Mouse (Mus musculus) hindbrain, embryonic 12.5 days (tissue): Measurements from ENCODE around the gene Fam171b. TPM values are rescaled to one million over a fixed set of nuclear protein-coding genes. Genes with fewer than 3 reads are reported as not detected.

Source experiments
- ATAC-seq: fragments of 200-750 bp; cut with Nextera tagmentation; 2 replicates; pipeline ENCODE4 v1.8.0; 2017; ENCODE audit warnings: moderate TSS enrichment; ENCODE audit not compliant: low FRiP score
- H3K27ac ChIP-seq: fragments of 300-500 bp; sonication (generic); 2 replicates; pipeline ENCODE4 v1.5.1; 2016; ENCODE audit warnings: mild to moderate bottlenecking
- H3K27me3 ChIP-seq: fragments of 300-500 bp; sonication (generic); 2 replicates; pipeline ENCODE4 v1.6.1; 2016; ENCODE audit warnings: mild to moderate bottlenecking
- H3K36me3 ChIP-seq: fragments of 300-500 bp; sonication (generic); 2 replicates; pipeline ENCODE4 v1.6.1; 2016; ENCODE audit warnings: mild to moderate bottlenecking
- H3K4me1 ChIP-seq: fragments of 300-500 bp; sonication (generic); 2 replicates; pipeline ENCODE4 v1.6.1; 2016
- H3K4me2 ChIP-seq: fragments of 300-500 bp; sonication (generic); replicated peaks from 2 replicates; pipeline ENCODE4 v1.6.1; 2016; ENCODE audit warnings: mild to moderate bottlenecking
- H3K4me3 ChIP-seq: fragments of 300-500 bp; sonication (generic); 2 replicates; pipeline ENCODE4 v1.5.1; 2016; ENCODE audit warnings: mild to moderate bottlenecking
- H3K9ac ChIP-seq: fragments of 300-500 bp; sonication (generic); 2 replicates; pipeline ENCODE4 v1.6.1; 2016; ENCODE audit warnings: mild to moderate bottlenecking, moderate library complexity
- H3K9me3 ChIP-seq: fragments of 300-500 bp; sonication (generic); replicated peaks from 2 replicates; pipeline ENCODE4 v1.6.1; 2016; ENCODE audit warnings: mild to moderate bottlenecking
- WGBS: fragments of 180-500 bp; shearing (Covaris S2); methylation state at CpG from one replicate; pipeline ENCODE4 v1.1.7; 2016; 5-methylcytosine and 5-hydroxymethylcytosine counted together
- polyA plus RNA-seq: library from polyadenylated mRNA; unstranded; fragments of >200 nt; fragmentation: Nextera tagmentation; extraction: Ambion mirVana; gene quantifications from 2 replicates; pipeline ENCODE4 v1.2.1, GENCODE M21; 2016

The Fam171b gene
- polyA plus RNA-seq, 1 experiment from 2014 or later: 53.2 TPM

DNA sequence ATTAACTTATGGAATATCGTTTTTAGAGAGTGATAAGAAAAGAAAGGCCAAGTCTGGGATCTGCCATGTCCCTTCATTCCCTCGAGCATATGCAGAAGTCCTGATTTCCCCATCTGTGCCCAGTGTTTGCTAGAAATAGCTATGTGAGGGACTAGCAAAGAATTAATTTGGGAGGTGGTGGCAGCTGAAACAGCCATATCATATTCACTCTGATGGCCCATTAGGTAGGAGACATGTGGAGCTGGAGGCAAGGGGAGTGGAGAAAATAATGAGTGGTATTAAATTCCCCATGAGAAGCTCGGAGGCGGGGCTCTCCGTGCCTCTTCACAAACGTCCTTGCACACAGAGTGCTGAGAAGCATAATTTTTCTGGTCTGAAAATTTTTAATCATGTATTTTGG lies 3.7 kb downstream of the Fam171b start:
- no peak overlapping the region for H3K4me2 ChIP-seq
- WGBS: 57% methylated on average over 6 of the region's 6 CpGs

DNA sequence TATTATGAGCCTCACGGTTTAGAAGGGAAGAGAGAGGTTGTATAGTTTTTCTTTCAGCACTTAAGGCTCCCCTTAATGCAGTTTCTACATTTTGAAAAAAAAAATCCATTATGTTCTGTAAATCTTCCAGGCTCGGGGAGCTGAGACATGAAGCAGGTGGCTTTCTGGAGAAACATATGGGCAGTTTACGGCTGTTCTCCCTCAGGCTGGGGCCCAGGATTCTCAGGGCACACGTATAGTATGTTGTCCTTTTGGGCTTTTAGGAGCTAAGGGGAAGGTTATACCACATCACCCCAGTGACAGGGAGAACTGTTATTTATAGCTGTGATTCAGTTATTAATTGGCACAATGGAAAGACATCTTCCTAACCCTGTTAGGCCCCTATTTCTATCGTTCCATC lies 12.7 kb downstream of the Fam171b start:
- H3K36me3 ChIP-seq: no peaks in the 10 kb centered on the region
- no peak overlapping the region for H3K9ac ChIP-seq
- no peak for ATAC-seq
- 0 out of 2 replicates have a peak overlapping the region, but pooled peaks have one; percentile 2 for H3K27ac ChIP-seq
- H3K4me1 ChIP-seq: peaks cover 6% of the 10 kb centered on the region; the same call in 1 of the 2 replicates
- WGBS: 52% methylated on average over 5 of the region's 5 CpGs
- no peaks in the 10 kb centered on the region for H3K9me3 ChIP-seq
- no peak overlapping the region for H3K4me3 ChIP-seq
- no peaks in the 10 kb centered on the region for H3K27me3 ChIP-seq
- no peak overlapping the region for H3K4me2 ChIP-seq

More for the DNA sequence above, 3.7 kb downstream of the Fam171b start:
- ATAC-seq: peak; percentile 33; the same call in 1 of the 2 replicates
- Histone ChIP-seq H3K27me3 (no peaks in the 10 kb centered on the region), H3K4me1 (peaks cover 24% of the 10 kb centered on the region), H3K36me3 (no peaks in the 10 kb centered on the region), H3K4me3 (no peak overlapping the region), H3K9me3 (no peaks in the 10 kb centered on the region), H3K27ac (no peak overlapping the region), H3K9ac (no peak overlapping the region)

DNA sequence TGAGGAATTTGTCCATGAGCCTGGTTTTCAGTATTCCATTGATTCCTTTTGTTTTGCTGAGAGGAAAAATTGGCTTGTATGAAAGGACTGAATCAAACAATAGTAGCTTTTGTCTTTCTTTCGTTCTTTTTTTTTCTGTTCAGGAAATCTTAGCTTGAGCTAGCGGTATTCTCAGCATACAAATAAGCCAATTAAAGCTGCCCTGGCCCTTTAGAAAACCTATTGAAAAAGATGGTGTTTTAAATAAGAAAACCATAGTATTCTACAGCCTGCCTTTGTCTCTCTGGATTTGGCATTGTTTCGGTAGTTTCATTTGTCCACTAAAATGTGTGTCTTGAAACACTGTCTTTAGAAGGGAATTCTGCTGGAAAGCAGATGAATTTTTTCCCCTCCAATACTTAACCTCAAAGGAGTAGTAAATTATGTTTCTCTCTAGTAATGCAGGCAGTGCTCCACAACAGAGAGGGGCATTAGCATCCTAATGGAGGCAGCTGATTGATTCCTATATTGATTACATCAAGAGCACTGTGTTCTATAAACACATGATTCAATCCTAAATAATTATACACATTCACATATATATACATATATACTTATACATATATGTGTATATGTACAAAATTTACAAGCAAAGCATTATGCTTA lies 16.6 kb downstream of the Fam171b start:
- no peaks in the 10 kb centered on the region for H3K36me3 ChIP-seq
- H3K27me3 ChIP-seq: no peaks in the 10 kb centered on the region
- no peak overlapping the region for H3K4me3 ChIP-seq
- H3K27ac ChIP-seq: peak overlapping the region; percentile 76
- no peak overlapping the region for H3K9ac ChIP-seq
- H3K9me3 ChIP-seq: no peaks in the 10 kb centered on the region
- ATAC-seq: 0 out of 2 replicates have a peak, but pooled peaks have one; percentile 46
- WGBS: 25% methylated on average over 3 of the region's 3 CpGs
- no peak overlapping the region for H3K4me2 ChIP-seq
- H3K4me1 ChIP-seq: peaks cover 6% of the 10 kb centered on the region; the same call in 1 of the 2 replicates

DNA sequence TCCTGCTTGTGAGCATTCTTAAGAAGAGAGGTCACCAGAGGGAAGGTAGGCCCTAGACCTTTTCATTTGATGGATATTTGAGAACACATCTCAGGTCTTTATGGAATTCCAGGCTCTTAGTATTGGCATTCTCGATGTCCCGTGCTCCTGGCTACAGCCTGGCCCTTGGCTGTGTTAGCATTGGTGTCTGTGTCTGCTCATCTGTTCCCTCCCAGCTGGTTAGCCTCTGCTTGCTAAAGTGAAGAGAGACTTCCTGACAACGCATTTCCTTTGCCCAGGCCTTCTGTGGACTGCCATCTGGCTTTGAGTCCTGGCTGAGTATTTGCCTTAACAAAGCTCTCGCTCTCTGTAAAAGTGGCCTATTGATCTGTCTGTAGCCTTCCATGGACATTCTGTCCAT lies 20.5 kb downstream of the Fam171b start:
- no peaks in the 10 kb centered on the region for H3K9me3 ChIP-seq
- no peak for ATAC-seq
- H3K36me3 ChIP-seq: no peaks in the 10 kb centered on the region
- H3K9ac ChIP-seq: no peak overlapping the region
- WGBS: 80% methylated on average over 4 of the region's 4 CpGs
- H3K27ac ChIP-seq: no peak overlapping the region
- H3K4me1 ChIP-seq: peaks cover 5% of the 10 kb centered on the region; the same call in 1 of the 2 replicates
- no peak overlapping the region for H3K4me3 ChIP-seq
- H3K4me2 ChIP-seq: no peak overlapping the region
- H3K27me3 ChIP-seq: no peaks in the 10 kb centered on the region

DNA sequence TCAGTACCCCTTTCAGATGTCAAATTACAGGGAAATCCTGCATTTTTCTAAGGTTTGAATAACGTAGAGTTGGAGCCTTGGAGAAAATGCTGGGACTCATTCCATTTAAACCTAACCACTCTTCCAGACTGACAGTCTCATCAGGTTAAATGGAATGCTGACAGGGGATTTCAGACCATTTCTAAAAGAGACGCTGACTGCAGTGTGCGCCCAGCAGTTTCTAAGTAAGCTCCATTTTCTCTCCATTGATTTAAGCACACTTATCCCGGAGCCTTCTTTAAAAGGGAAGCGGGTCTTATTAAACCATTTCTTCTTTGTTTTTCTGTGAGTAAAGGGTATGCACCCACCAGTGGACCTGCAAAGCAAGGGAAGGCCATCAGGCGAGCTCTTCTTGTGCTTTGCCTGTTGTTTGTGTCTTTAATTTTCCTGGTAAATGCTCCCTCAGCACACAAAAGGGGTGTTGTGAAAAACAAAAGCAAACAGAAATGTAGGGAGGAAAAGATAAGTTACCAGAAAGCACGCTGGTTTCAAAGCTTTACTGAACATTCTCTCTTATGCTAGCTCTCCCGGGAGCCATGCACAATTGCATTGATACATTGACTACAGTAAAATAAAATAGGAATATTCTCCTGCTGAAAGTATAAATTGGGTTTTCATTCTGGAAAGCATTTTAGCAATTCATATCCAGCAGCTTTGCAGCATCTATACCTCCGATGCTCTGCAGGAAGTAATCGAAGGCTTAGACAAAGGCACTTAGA lies 23.1 kb downstream of the Fam171b start:
- 68% methylated on average over 10 of the region's 10 CpGs for WGBS
- H3K4me1 ChIP-seq: peaks cover 5% of the 10 kb centered on the region; the same call in 1 of the 2 replicates
- H3K27me3 ChIP-seq: no peaks in the 10 kb centered on the region
- peak overlapping the region; percentile 73 for H3K27ac ChIP-seq
- H3K36me3 ChIP-seq: no peaks in the 10 kb centered on the region
- H3K4me3 ChIP-seq: no peak overlapping the region
- H3K9me3 ChIP-seq: no peaks in the 10 kb centered on the region
- no peak for ATAC-seq
- no peak overlapping the region; the same call in 1 of the 2 replicates for H3K4me2 ChIP-seq
- no peak overlapping the region for H3K9ac ChIP-seq

DNA sequence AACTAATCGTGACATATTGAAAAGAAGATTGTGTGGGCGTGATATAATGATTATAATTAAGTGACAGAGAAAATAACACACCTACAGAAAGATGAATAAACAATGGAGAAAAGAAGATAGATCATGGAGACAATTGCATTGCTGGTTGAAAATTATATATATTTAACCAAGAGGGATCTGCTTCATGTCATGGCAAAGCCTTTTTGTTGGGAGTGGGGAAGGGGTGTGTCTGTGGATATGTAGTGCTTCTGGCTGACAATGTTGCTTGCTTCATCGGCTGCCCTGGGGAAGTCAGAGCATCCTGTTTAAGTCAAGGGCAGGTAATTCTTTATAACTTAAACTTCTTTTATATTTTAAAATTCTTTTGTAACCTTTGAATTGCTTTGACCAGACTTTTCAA lies 36.1 kb downstream of the Fam171b start:
- Histone ChIP-seq H3K27me3 (no peaks in the 10 kb centered on the region), H3K4me3 (no peak overlapping the region), H3K27ac (no peak overlapping the region), H3K9me3 (no peaks in the 10 kb centered on the region), H3K4me2 (no peak overlapping the region), H3K36me3 (no peaks in the 10 kb centered on the region), H3K9ac (no peak overlapping the region), H3K4me1 (no peaks in the 10 kb centered on the region)
- WGBS: 90% methylated on average over 3 of the region's 3 CpGs
- ATAC-seq: no peak

DNA sequence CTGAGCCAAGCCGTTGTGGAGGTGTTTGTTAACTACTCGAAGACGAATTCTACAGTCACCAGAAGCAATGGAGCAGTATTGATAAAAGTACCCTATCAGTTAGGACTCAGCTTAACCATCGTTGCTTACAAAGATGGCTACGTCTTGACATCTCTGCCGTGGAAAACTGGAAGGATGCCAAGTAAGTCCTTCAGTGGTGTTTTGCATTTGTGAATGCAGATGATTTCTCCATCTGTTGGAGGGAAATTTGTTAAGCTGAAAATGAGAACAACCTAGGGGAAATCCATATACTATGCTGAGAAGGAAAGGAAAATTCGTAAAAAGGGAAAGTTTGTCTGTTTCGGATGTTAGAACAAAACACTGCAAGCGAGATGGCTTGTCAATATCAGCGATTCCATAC lies 41.0 kb downstream of the Fam171b start:
- 83% methylated on average over 10 of the region's 10 CpGs for WGBS
- no peak overlapping the region for H3K4me3 ChIP-seq
- H3K9me3 ChIP-seq: no peaks in the 10 kb centered on the region
- no peak overlapping the region for H3K4me2 ChIP-seq
- no peak for ATAC-seq
- H3K27ac ChIP-seq: no peak overlapping the region
- H3K9ac ChIP-seq: no peak overlapping the region
- H3K4me1 ChIP-seq: no peaks in the 10 kb centered on the region
- peaks cover 6% of the 10 kb centered on the region; the same call in 1 of the 2 replicates for H3K36me3 ChIP-seq
- H3K27me3 ChIP-seq: no peaks in the 10 kb centered on the region

DNA sequence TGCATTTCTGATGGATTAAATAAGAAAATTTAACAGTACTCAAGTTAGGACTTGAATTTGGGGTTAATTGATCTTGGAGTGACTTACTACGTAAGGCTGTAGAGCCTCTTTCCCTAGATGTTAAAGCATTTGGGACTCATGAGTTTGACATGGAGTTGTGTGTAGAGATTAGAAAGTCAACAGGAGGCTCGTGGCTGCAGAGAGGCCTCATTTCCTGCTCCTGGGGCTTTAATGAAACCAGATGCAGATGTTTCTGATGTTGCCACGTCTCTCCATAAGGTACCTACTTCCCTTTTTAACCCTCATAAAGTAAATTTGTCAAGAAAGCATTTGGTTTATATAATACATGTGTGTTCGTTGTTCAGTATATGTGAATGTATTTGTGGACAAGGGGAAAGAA lies 43.8 kb downstream of the Fam171b start:
- no peak for ATAC-seq
- Histone ChIP-seq H3K9ac (no peak overlapping the region), H3K4me3 (no peak overlapping the region), H3K27ac (no peak overlapping the region), H3K4me2 (no peak overlapping the region), H3K4me1 (no peaks in the 10 kb centered on the region), H3K9me3 (no peaks in the 10 kb centered on the region), H3K27me3 (no peaks in the 10 kb centered on the region), H3K36me3 (peaks cover 10% of the 10 kb centered on the region; the same call in 1 of the 2 replicates)
- WGBS: 60% methylated on average over 4 of the region's 4 CpGs

DNA sequence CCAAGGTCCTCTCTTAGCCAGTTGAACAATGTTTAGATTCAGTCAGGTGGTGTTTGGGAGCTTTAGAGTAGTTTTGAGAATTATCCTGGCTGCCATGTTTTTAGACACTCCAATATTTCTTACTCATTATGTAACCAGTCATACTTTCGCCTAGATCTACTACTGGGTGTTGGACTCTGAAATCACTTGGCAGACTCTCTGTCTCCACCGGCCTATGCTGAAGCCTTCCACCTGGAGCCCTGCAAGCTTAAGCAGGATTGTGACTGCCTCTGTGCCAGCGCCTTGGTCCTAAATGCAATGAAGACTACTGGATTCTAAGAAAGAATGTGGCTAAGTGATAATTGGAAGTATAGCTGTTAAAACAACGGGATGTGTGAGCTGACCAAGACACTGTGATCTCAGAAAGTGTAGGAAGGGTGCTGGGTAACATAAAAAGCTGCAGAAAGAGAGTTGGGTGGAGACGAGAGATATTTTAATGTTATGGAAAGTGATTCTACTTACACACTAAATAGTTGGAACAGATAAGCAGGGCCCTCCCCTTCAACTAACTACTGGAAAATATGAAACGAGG lies 71.5 kb downstream of the Fam171b start:
- Histone ChIP-seq H3K4me2 (no peak overlapping the region), H3K27me3 (no peaks in the 10 kb centered on the region), H3K4me1 (no peaks in the 10 kb centered on the region), H3K27ac (no peak overlapping the region), H3K4me3 (no peak overlapping the region), H3K36me3 (peaks cover 18% of the 10 kb centered on the region), H3K9ac (no peak overlapping the region), H3K9me3 (no peaks in the 10 kb centered on the region)
- WGBS: 92% methylated on average over 6 of the region's 6 CpGs
- no peak for ATAC-seq

DNA sequence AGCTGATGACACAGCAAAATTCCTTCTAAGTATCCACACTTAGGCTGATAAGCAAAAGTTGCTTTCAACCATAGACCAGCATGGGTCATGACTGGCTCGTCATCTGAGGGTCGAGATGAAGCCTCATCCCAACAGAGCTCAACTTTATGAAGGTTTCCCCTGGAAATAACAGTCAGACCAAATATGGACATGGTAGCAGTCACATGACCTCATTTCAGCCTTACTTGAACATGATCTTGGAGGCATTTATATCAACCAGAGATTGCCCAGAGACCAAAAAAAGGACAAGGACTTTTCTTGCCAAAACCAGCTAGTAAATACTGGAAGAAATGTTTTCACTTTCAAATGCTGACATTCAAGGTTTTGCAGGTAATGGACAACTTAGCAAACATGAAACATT lies 81.3 kb downstream of the Fam171b start:
- 91% methylated on average over 2 of the region's 2 CpGs for WGBS
- H3K4me1 ChIP-seq: no peaks in the 10 kb centered on the region
- H3K36me3 ChIP-seq: no peaks in the 10 kb centered on the region
- H3K4me3 ChIP-seq: no peak overlapping the region
- no peaks in the 10 kb centered on the region for H3K27me3 ChIP-seq
- no peak overlapping the region for H3K4me2 ChIP-seq
- ATAC-seq: no peak
- no peak overlapping the region for H3K9ac ChIP-seq
- no peaks in the 10 kb centered on the region for H3K9me3 ChIP-seq
- no peak overlapping the region for H3K27ac ChIP-seq

DNA sequence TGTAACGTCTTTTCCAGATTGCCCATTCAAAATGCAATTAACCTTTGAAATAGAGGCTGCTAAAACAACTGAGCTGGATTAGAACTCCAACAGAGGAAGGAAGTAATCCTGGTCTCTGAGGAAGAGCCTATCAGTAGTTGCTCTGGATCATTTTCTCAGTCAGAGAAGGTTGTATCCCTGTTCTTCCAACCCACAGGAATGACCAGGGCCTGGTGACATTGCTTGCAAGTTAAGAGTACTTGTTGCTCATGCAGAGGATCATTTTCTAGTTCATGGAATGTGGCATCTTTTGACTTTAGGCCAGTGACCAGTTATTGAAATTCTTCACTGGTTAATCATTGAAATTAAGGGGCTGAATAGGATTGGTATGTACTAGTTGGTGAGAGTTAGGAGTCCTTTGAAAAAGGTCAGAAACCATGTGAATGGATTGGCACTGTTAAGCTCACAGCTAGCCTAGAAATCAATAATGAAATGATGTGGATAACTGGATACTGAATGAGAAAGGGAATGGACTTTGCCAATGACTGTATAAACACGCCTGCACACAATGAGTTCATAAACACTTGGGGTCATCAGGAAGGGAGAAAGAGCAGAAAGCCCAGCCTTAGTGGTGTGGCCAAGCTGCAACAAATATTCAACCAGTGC lies 89.6 kb downstream of the Fam171b start:
- Histone ChIP-seq H3K9ac (no peak overlapping the region), H3K4me2 (no peak overlapping the region), H3K36me3 (no peaks in the 10 kb centered on the region), H3K4me1 (no peaks in the 10 kb centered on the region), H3K27ac (no peak overlapping the region), H3K27me3 (no peaks in the 10 kb centered on the region), H3K9me3 (no peaks in the 10 kb centered on the region), H3K4me3 (no peak overlapping the region)
- ATAC-seq: no peak
- WGBS: 83% methylated on average over 2 of the region's 2 CpGs

DNA sequence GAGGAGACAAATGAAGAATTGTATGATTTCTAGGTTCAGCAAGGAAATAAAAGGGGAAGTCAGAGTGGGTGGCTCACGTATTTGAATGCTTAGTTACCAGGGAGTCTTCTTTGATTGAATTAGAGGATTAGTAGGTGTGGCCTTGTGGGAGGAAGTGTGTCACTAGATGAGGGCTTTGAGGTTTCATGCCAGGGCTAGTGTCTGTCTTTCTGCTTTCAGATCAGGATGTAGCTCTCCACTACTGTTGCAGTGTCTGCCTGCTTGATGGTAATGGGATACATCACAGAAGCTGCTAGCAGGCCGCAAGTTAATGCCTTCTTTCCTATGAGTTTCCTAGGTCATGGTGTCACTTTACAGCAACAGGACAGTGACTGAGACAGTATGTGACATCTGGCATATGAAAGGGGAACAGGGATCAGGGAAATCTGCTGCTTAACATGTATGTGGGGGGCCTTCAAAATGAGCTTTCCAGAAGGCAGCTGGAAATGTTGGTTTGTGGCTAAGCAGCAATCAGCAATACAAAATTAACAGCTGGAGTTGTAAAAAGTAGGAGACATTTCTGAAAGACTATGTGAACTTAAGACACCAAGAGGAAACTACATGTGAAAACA lies 117.1 kb downstream of the Fam171b start:
- no peak overlapping the region for H3K4me3 ChIP-seq
- WGBS: 50% methylated on average over 2 of the region's 2 CpGs
- no peak overlapping the region for H3K9ac ChIP-seq
- no peaks in the 10 kb centered on the region for H3K36me3 ChIP-seq
- H3K4me2 ChIP-seq: no peak overlapping the region
- H3K4me1 ChIP-seq: no peaks in the 10 kb centered on the region
- H3K9me3 ChIP-seq: no peaks in the 10 kb centered on the region
- ATAC-seq: no peak
- no peak overlapping the region for H3K27ac ChIP-seq
- no peaks in the 10 kb centered on the region for H3K27me3 ChIP-seq
